Mouse (Mus musculus): ENCODE measurements around the gene Ralgps2. TPM values are rescaled to one million over a fixed set of nuclear protein-coding genes. Genes with fewer than 3 reads are reported as not detected.

The Ralgps2 gene
- total RNA-seq, 2 experiments from 2014 or later, result 35.6 to 39.9 TPM

DNA sequence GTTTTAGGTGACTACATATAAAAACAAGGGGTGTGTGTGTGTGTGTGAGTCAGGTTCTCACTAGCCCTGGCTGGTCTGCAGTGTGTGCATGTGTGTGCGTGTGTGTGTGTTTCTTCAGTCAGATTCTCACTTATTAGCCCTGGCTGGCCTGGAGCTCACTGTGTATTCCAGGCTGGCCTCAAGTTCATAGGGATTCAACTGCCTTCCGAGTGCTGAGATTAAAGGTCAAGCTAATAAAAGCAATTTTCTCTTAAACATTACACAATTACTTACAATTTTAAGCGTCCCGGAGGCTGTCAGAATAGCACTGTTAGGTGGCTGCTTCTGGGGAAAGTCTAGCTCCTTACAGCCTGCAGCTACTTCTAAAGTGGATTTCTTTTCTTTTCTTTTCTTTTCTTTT is 101.2 kb downstream of the Ralgps2 start, which contains the start of gene Angptl1:
TSS of gene Angptl1 (plus strand) at position 386 of the 400 bp plus-strand sequence.
- DNase-seq (ENCODE audit: low spot score in 2 of 2), result no peak

DNA sequence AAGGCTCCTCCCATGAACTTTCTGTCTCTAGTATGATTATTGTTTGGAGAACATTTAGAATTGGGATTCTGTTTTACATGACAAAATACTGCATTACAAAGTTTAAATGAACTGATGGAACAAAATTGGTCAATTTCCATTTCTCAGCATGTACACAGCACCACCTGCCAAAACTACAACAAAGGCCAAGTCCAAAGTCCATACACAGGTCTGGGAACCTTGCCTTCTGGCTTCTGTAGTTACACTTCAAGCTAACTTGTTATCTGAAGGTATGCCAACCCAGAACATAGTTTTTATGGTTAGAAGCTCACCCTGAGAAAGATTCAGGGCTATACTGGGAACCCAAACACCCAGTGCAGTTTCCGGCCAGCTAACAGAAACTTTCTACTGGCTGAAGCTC is 120.2 kb downstream of the Ralgps2 start:
- DNase-seq (ENCODE audit: low spot score in 2 of 2), result no peak

DNA sequence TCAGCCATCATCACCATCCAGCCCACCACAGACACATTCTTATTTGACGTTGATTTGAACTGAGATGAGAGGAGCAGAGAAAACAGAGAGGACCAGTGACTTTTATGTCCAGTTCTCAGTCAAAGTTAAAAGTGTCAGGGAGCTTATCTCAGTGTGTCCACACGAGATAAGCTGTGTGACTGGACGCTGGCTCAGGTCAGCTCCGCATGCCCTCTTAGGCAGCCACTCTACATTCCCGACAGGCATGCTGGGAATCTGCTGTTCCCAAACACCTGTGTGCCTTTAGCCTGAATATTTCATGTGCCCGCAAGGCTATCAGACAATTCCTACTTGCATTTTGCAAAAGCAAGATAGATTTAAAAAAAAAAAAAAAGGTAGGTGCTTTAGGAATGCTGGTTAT is 125.9 kb downstream of the Ralgps2 start:
- no peak for DNase-seq (ENCODE audit: low spot score in 2 of 2)

GRCm38 (mm10) chr1:156812716-156813115 is 126.7 kb downstream of the Ralgps2 start:
- no peak for DNase-seq (ENCODE audit: low spot score in 2 of 2)

DNA sequence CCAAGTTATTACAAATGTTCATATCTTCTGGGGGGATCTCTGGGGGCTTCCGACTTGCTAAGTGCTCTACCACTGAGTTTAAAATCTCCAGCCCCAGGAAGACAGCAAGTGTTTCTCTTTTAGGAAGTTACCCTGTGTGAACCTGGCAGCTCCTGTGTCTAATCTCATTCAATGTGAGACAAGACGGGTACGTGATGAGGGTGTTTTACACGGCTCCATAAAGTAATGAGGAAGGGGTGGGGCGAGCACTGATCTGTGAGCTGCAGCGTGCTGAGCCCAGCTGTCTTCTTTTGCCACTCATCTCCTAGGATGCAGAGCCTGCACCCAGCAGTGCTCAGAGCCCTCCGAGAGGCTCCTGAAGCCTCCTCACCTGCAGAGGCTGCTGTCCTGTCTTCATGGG is 127.5 kb downstream of the Ralgps2 start:
- DNase-seq (ENCODE audit: low spot score in 2 of 2), result no peak

GRCm38 (mm10) chr1:156808332-156808731 is 131.1 kb downstream of the Ralgps2 start:
- DNase-seq (ENCODE audit: low spot score in 2 of 2), result no peak

DNA sequence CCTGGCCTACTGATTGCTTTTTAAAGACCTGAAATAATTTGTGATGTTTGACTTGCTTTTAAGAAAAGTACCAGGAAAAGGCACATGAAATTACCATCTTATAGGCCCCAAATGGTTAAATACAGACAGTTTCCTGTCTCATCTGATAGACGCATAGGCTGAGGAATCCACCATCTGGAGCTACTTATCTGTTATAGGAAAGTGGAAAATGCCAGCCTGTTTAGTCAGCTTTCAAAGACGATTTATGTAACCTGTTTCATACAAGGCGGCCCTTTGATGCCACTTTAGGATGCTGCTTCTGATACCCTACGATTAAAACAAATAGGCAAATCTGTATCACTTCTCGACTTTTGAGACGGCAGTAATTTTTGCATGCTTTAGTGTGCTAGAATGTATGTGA is 138.2 kb downstream of the Ralgps2 start:
- no peak for DNase-seq (ENCODE audit: low spot score in 2 of 2)

DNA sequence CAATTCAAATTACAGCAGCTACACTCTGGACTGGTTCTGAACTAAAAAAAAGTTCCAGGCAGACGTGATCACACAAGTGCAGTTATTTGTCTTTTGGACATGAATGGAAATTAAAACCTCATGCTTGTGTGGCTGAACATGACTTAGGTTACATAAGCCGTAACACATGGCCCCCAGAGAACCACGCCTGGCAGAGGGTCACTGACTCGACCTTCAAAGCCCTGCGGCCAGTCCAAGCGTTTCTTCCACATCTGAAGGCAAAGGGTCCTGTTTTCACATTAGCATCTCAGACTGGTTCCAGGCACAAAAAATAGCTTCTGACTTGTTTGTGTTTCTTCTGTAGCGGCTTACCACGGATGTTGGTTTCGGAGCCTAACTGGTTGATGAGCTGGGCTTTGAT is 143.2 kb downstream of the Ralgps2 start:
- no peak for DNase-seq (ENCODE audit: low spot score in 2 of 2)

- no peak for DNase-seq (ENCODE audit: low spot score in 2 of 2)
These were observed 149.5 kb downstream of the Ralgps2 start for GRCm38 (mm10) chr1:156789844-156790490.

DNA sequence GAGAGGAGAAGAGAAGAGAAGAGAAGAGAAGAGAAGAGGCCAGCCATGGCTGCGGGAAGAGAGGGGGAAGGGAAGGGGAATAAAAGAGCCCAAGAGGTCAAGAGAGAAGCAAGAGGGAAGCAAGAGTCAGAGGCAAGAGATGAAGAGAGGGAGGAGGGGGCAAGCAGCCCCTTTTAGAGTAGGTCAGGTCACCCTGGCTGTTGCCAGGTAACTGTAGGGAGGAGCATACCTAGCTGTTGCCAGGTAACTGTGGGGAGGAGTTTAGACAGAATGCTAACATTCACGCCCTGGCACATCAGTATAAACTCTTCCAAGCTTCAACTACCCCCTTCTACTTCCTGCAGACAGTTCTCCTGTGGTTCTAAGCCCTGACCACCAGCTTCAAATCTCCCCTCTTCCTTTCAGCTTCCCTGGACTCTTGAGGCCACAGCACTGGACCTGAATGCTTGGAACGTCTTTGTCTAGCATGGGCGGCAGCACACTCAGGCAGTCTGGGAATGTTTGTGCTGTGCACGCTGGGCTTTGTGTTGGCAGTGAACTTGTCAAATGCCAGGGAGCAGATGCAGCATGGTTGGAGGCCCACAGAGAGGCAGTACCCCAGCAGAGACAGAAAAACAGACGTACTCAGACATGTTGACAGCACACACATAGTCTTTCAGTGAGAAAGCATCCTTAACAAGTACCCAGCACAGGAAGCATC is 152.1 kb downstream of the Ralgps2 start:
- DNase-seq (ENCODE audit: low spot score in 2 of 2), result no peak

DNA sequence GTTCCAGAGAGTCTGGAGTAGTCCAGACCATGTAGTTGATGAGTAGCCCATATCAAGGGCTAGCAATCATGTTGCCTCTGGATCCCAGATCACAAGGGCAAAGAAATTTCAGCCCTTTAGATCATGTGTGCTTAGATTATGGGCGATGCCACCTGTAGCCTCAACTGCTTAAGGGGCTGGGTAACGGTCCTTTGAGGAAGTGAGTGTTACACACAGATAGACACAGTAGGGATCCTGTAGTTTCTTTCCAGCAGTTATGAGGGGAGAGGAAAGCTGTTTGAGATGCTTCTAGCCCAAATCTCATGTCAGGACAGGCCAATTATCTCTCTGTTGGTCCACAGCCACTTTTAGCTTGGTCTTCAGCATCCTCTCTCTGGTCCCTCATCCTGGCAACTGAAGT is 153.4 kb downstream of the Ralgps2 start:
- no peak for DNase-seq (ENCODE audit: low spot score in 2 of 2)

DNA sequence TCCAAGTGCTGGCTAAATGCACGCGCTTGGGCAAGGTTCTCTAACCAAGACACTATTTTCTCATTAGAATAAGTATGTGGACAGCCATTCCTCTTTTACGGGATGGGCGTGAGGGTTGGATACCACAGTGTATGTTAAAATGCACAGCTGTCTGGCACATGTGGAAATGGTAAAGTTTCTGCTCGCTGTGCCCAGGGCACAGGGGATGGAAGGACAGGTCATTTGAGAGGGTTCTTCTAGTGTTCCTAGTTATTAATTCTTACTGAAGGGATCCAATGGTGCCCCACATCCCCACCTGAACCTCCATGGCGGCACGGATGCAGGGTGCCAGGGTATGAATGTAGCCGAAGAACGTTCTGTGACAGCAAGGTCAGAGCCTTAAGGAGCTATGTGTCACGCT is 154.5 kb downstream of the Ralgps2 start:
- no peak for DNase-seq (ENCODE audit: low spot score in 2 of 2)

GRCm38 (mm10) chr1:156784116-156784515 is 155.3 kb downstream of the Ralgps2 start:
- DNase-seq (ENCODE audit: low spot score in 2 of 2), result no peak

GRCm38 (mm10) chr1:156781971-156782850 is 157.2 kb downstream of the Ralgps2 start:
- DNase-seq (ENCODE audit: low spot score in 2 of 2), result no peak

GRCm38 (mm10) chr1:156781076-156781741 is 158.2 kb downstream of the Ralgps2 start:
- peak in 1 of 2 experiments; percentile 10 for DNase-seq (ENCODE audit: low spot score in 2 of 2)

DNA sequence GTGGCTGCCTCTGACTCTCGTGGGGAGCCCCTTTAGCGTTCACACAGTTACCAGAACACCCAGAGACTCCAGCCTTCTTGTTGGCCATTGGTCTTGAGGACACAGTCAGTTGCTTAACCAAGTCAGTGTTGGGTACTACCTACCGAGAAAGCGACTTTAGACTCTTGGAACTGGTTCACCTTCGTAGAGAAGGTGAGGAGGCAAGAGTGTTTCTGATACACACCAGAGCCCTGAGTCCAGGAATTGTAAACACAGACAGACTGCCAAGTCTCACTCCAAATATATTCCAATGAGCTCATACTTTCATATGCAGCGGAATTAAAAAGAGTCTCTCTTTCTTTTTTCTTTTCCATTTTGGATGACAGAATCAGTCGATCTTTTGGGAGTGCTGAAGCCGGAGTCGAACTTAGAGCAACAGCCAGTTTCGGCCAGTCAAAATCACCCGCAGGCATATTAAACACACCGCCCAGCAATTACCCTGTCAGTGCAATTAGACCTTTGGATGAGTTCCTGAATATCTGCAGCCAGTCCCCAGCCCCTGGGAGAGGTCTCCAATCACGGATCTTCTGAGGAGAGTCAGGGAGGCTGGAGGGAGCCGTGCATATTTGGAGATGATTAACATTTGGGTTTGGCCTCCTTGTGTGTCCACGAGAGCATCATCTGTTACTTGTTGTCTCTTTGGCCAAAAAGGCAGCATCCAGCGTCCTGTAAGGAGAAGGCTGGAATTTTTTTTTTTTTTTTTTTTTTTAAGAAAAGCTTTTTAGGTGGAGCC is 159.0 kb downstream of the Ralgps2 start:
- no peak for DNase-seq (ENCODE audit: low spot score in 2 of 2)

DNA sequence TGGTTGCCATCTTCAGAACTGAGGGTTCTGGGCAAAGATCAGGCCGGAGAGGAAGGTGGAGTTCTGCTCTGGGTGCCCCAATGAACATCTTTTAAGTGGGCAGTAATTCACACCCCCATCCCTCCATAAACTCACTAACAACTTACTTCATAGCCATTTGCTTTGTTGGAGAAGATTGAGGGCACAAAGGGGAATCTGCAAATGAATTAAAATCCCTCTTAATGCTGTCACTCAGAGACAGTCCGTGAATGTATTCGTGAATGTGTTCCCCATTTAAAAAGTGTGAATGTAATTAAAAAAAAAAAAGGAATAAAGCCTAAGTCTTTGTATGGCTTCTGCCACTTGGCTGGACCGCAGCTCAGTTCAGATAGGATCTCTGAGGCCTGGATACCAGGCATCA is 159.8 kb downstream of the Ralgps2 start:
- no peak for DNase-seq (ENCODE audit: low spot score in 2 of 2)

GRCm38 (mm10) chr1:156778977-156779376 is 160.4 kb downstream of the Ralgps2 start:
- no peak for DNase-seq (ENCODE audit: low spot score in 2 of 2)

DNA sequence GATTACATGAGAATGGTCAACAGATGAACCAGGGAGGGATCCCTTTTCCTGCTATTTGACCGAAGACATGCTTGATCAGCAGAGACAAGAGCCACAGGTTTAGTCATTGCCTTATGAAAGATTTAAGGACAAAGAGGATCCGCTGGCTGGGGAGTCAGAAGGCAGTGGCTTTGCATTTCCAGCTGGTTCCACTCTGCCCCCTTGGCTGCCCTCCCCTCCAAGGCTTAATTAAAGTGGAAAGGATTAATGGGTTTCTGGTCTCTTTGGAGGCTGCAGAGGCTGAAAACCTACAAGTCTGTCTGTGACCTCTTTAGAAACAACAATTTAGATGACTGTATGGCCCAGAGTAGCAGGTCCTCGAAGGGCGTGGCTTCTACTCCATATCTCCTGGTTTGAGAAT is 161.5 kb downstream of the Ralgps2 start:
- no peak for DNase-seq (ENCODE audit: low spot score in 2 of 2)

DNA sequence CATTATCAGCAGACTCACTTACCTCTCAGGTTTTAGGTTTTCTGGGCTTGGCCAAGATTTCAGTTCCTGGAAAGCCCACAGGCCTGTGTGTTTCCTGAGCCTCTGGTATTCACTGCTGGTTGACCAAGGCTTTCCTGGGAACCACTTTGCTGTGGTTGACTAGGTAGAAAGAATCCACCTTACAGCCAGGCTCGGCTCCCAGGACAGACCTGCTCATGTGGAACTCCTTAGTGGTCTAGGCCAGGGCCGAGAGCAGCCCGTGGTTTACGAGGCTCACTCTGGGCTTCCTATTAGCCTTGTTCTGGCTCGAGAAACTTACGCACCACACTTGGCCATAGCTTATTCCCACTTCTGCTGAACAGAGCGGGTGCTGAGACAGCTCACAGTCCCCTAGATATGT is 163.4 kb downstream of the Ralgps2 start:
- no peak for DNase-seq (ENCODE audit: low spot score in 2 of 2)

GRCm38 (mm10) chr1:156775190-156775589 is 164.2 kb downstream of the Ralgps2 start:
- no peak for DNase-seq (ENCODE audit: low spot score in 2 of 2)

Data from adrenal gland, postnatal 4 days (tissue).